Mouse (Mus musculus): Measurements from ENCODE around the gene Dkc1.

Dkc1 gene

GRCm38 (mm10) chrX:75143124-75143555 lies 47.5 kb downstream of the Dkc1 start:
- peak; percentile 3 to 8 for DNase-seq

DNA sequence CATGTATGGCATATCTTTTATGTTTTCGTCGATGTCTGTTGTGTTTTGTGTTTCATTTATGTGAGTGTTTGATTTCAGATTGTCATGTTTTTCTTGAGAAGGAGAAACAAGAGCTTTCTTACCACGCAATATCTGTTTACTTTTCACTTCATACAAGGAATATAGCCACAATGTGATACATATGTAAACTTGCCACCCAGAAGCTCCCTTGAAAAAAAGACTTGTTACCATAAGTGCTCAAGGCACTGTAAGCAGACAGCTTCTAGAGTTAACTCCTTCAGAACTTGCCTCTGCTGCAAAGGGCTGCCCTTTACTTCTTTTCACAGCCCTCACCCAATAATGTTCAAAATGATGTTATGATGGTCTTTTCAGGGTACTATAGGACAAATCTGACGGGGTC lies 52.8 kb downstream of the Dkc1 start:
- DNase-seq = no peak

DNA sequence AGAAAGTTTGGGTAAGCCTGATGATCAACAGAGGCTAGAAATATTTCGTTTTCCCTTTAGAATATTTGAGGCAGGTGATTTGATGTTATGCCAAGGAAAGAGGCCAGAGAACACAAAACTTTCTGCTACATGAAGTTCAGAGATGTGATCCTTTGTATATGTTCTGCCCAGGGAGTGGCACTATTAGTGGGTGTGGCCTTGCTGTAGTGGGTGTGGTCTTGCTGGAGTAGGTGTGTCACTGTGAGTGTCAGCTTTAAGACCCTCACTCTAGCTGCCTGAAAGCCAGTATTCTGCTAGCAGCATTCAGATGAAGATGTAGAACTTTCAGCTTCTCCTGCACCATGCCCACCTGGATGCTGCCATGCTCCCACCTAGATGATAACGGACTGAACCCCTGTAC lies 54.6 kb downstream of the Dkc1 start:
- no peak for DNase-seq

DNA sequence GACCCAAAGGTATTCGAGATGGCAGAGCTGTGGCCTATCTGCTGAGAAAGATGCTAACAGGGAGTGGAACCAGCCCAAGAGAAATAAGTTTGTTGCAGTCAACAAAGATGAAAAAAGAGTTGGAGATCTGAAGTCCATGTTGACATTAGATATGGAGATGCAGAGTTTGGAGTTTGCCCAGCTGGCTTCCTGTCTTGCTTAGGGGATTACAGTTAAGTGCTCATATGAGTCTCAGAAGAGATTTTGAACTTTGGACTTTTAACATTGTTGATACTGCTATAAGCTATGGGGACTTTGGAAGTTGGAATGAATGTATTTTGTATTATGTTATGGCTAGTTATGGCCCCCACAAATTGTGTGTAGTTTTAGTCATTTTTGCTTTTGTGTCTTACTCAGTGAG lies 56.6 kb downstream of the Dkc1 start:
- no peak for DNase-seq

DNA sequence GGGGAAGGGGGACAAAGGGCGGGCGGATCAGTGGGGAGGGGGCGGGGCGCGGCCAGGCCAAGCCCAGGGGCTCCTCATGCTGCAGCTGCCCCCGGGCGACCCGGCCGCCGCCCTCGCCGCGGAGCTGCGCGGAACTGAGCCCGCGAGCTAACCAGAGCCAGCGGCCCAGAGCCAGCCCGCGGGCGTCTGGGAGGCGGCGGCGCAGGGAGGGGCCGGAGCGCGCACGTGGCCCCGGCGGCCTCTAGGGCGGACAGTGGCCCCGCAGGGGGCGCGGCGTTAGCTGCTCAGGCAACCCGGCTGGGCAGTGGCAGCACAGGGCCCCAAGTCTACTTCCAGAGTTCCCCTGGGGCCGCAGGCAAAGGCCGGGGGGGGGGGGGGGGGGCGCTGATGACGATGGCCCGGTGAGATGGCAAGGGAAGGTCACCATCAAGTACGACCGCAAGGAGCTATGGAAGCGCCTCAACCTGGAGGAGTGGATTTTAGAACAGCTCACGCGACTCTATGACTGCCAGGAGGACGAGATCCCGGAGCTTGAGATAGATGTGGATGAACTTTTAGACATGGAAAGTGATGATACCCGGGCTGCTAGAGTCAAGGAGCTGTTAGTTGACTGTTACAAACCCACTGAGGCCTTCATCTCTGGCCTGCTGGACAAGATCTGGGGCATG lies 60.1 kb downstream of the Dkc1 start:
- DNase-seq = peak; percentile 17 to 38
